Mouse (Mus musculus) heart, embryonic 15.5 days (tissue): ENCODE data around the gene Ccnl1. TPM values are rescaled to one million over a fixed set of nuclear protein-coding genes. Genes with fewer than 3 reads are reported as not detected.

Experiments used
- ATAC-seq: fragments of 200-750 bp; cut with Nextera tagmentation; replicated peaks from 2 replicates; pipeline ENCODE4 v1.8.0; 2017; ENCODE audit warnings: low read depth, moderate TSS enrichment; ENCODE audit not compliant: insufficient number of reproducible peaks, insufficient read depth, low FRiP score
- H3K27ac ChIP-seq: fragments of 300-500 bp; sonication (generic); 2 replicates; pipeline ENCODE4 v1.5.1; 2015; ENCODE audit warnings: mild to moderate bottlenecking, inconsistent platforms
- H3K27me3 ChIP-seq: fragments of 300-500 bp; sonication (generic); 2 replicates; pipeline ENCODE4 v1.6.1; 2015; ENCODE audit warnings: inconsistent platforms
- H3K36me3 ChIP-seq: fragments of 300-500 bp; sonication (generic); 2 replicates; pipeline ENCODE4 v1.6.1; 2015; ENCODE audit warnings: mild to moderate bottlenecking, inconsistent platforms
- H3K4me1 ChIP-seq: fragments of 300-500 bp; sonication (generic); replicated peaks from 2 replicates; pipeline ENCODE4 v1.6.1; 2015; ENCODE audit warnings: inconsistent platforms
- H3K4me2 ChIP-seq: fragments of 300-500 bp; sonication (generic); 2 replicates; pipeline ENCODE4 v1.6.1; 2015; ENCODE audit warnings: inconsistent platforms, mild to moderate bottlenecking, moderate library complexity
- H3K4me3 ChIP-seq: fragments of 300-500 bp; sonication (generic); 2 replicates; pipeline ENCODE4 v1.5.1; 2015; ENCODE audit warnings: mild to moderate bottlenecking, inconsistent platforms
- H3K9ac ChIP-seq: fragments of 300-500 bp; sonication (generic); 2 replicates; pipeline ENCODE4 v1.6.1; 2015; ENCODE audit warnings: mild to moderate bottlenecking, inconsistent platforms
- H3K9me3 ChIP-seq: fragments of 300-500 bp; sonication (generic); replicated peaks from 2 replicates; pipeline ENCODE4 v1.6.1; 2016; ENCODE audit warnings: inconsistent platforms
- WGBS: fragments of 180-500 bp; shearing (Covaris S2); methylation state at CpG from one replicate; pipeline ENCODE4 v1.1.7; 2015; ENCODE audit warnings: mixed read lengths; 5-methylcytosine and 5-hydroxymethylcytosine counted together
- polyA plus RNA-seq: library from polyadenylated mRNA; unstranded; fragments of >200 nt; fragmentation: Nextera tagmentation; extraction: Ambion mirVana; gene quantifications from 2 replicates; pipeline ENCODE4 v1.2.1, GENCODE M21; 2015

Ccnl1 gene
- polyA plus RNA-seq, 1 experiment from 2014 or later, result 60.5 TPM

DNA sequence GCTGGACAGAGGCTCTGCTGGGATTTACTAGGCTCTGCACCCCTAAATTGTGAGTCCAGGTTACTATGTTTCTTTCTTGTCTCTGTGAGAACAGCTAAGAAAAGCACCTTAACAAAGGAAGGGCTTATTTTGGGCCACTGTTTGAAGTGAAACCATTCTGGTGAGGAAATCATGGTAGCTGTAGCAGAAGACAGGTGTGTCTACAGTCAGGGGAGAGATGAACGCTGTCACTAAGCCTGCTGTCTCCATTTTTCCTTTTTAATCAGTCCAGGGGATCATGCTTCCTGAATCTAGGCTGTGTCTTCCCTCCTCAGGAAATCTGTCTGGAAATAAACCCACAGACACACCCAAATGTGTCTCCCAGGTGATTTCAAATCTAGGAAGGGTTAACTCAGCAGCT is 36.4 kb downstream of the Ccnl1 start:
- H3K9me3 ChIP-seq, result no peaks in the 10 kb centered on the region
- H3K4me3 ChIP-seq, result no peak overlapping the region
- ATAC-seq, result no peak
- no peaks in the 10 kb centered on the region for H3K36me3 ChIP-seq
- no peaks in the 10 kb centered on the region for H3K27me3 ChIP-seq
- no peak overlapping the region for H3K9ac ChIP-seq
- no peak overlapping the region for H3K27ac ChIP-seq
- 89% methylated on average over 1 of the region's 1 CpGs for WGBS
- H3K4me1 ChIP-seq, result peaks cover 7% of the 10 kb centered on the region; the same call in 1 of the 2 replicates
- no peak overlapping the region for H3K4me2 ChIP-seq

DNA sequence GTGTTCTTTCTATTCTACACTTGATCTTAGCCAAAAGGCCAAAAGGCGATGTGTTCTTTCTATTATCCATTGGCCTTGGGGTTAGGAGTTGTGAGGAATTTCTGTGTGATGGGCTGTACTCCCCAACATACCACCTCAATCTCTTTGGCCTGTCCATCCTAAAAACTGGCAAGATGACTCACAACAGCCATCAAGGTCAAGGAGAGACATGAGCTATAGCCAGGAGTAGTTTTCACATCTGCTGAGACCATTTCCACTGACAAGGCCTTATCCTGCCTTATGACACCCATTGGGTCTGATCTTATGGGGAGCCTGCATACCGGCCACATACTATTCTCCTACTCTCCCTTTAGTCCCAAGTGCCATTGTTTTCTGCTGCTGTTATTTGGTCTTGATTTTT is 39.0 kb downstream of the Ccnl1 start:
- 96% methylated on average over 2 of the region's 2 CpGs for WGBS

DNA sequence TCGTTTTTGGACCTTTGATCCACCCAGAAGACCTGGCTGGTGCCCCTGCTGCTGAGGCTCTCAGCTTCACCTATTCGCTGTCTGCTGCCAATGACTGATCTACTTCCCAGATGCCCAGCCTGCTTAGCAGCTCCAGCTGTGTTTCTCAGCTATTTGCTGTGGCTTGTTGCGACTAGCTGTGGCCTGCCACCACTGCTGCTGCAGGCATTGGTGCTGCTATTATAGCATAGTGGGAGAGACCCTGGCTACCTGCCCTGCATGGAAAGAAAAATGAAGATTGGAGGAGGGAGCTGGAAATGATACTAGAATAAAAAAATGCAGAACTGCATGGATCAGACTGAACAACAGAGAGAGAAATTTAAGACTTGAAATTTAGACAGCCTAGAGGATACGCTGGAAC is 45.1 kb downstream of the Ccnl1 start:
- Histone ChIP-seq H3K4me2 (no peak overlapping the region), H3K9me3 (no peaks in the 10 kb centered on the region), H3K9ac (no peak overlapping the region), H3K4me3 (no peak overlapping the region), H3K27me3 (no peaks in the 10 kb centered on the region), H3K27ac (no peak overlapping the region), H3K36me3 (no peaks in the 10 kb centered on the region), H3K4me1 (peaks cover 7% of the 10 kb centered on the region; the same call in 1 of the 2 replicates)
- no peak for ATAC-seq
- WGBS, result 65% methylated on average over 4 of the region's 4 CpGs

More for the DNA sequence above, 39.0 kb downstream of the Ccnl1 start:
- Histone ChIP-seq H3K36me3 (no peaks in the 10 kb centered on the region), H3K4me2 (no peak overlapping the region), H3K4me1 (peaks cover 7% of the 10 kb centered on the region; the same call in 1 of the 2 replicates), H3K4me3 (no peak overlapping the region), H3K9ac (no peak overlapping the region), H3K27ac (no peak overlapping the region), H3K27me3 (no peaks in the 10 kb centered on the region), H3K9me3 (no peaks in the 10 kb centered on the region)
- no peak for ATAC-seq

DNA sequence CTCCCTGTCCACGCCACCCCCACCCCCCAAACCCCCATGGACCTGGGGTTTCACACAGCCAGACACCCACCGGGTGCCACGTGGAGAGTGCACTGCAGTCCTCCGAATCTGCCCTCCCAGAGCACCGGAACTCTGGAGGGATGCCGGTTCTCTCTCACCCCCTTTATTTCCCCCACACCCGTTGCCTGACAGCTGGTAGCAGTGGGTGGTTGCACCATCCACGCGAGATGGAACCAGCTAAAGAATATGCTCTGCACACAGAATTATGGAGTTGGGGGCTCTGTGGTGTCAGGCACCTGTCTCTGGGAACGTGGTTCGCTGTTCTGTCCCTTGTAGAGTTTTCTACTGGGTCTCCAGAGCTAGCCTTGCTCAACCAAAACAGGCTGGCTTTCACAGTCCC is 45.8 kb downstream of the Ccnl1 start:
- H3K9me3 ChIP-seq, result no peaks in the 10 kb centered on the region
- no peak overlapping the region for H3K4me2 ChIP-seq
- no peaks in the 10 kb centered on the region for H3K27me3 ChIP-seq
- no peak overlapping the region for H3K4me3 ChIP-seq
- no peak overlapping the region for H3K27ac ChIP-seq
- peaks cover 5% of the 10 kb centered on the region; the same call in 1 of the 2 replicates for H3K4me1 ChIP-seq
- H3K36me3 ChIP-seq, result no peaks in the 10 kb centered on the region
- 74% methylated on average over 11 of the region's 11 CpGs for WGBS
- no peak overlapping the region for H3K9ac ChIP-seq
- ATAC-seq, result no peak

DNA sequence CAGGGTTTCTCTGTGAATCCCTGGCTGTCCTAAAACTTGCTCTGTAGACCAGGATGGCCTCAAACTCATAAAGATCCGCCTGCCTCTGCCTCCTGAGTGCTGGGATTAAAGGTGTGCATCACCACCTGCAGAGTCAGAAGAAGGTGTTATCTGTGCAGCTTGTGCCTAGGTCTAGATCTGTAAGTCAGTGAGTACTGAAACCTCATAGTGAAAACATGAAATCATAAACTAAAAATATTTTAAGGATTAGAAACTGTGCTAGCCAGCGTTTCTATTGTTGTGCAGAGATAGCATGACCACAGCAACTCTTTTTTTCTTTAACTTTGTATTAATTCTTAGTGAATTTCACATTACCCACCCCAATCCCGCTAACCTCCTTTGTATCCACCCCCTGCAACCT is 46.8 kb downstream of the Ccnl1 start:
- Histone ChIP-seq H3K27me3 (no peaks in the 10 kb centered on the region), H3K4me3 (no peak overlapping the region), H3K27ac (no peak overlapping the region), H3K4me1 (no peaks in the 10 kb centered on the region), H3K4me2 (no peak overlapping the region), H3K9ac (no peak overlapping the region), H3K36me3 (no peaks in the 10 kb centered on the region), H3K9me3 (no peaks in the 10 kb centered on the region)
- 75% methylated on average over 3 of the region's 3 CpGs for WGBS
- ATAC-seq, result no peak

GRCm38 (mm10) chr3:65909454-65909853 is 48.6 kb downstream of the Ccnl1 start:
- Histone ChIP-seq H3K4me2 (no peak overlapping the region), H3K9ac (no peak overlapping the region), H3K4me3 (no peak overlapping the region), H3K9me3 (no peaks in the 10 kb centered on the region), H3K27ac (no peak overlapping the region), H3K4me1 (peaks cover 13% of the 10 kb centered on the region), H3K36me3 (no peaks in the 10 kb centered on the region), H3K27me3 (no peaks in the 10 kb centered on the region)
- WGBS, result 86% methylated on average over 2 of the region's 2 CpGs
- ATAC-seq, result no peak

DNA sequence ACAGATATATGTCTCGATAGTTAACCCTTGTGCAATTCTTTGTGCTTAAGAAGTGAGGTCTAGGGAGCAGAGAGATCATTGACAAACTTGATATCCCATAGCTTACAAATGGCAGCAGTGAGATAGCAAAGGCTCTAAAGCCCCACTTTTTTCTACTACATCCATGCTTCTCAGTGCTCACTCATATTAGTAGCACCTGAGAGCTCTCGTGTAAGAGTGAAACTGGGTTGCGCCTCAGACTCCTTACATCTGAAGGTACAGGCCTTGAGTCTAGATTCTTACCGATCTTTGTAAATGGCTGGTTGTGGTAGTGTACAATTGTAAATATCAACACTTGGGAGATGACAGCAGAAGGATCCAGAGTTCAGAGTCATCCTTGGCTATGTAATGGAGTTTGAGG is 50.5 kb downstream of the Ccnl1 start:
- H3K4me2 ChIP-seq, result no peak overlapping the region
- H3K9me3 ChIP-seq, result no peaks in the 10 kb centered on the region
- WGBS, result 94% methylated on average over 4 of the region's 4 CpGs

GRCm38 (mm10) chr3:65905281-65906169 is 52.5 kb downstream of the Ccnl1 start:
- H3K9me3 ChIP-seq, result no peaks in the 10 kb centered on the region
- H3K4me3 ChIP-seq, result no peak overlapping the region
- ATAC-seq, result peak; percentile 28; the same call in 1 of the 2 replicates
- no peaks in the 10 kb centered on the region for H3K36me3 ChIP-seq
- no peaks in the 10 kb centered on the region for H3K27me3 ChIP-seq
- WGBS, result 18% methylated on average over 7 of the region's 7 CpGs
- H3K4me2 ChIP-seq, result no peak overlapping the region
- no peak overlapping the region for H3K9ac ChIP-seq
- peak overlapping the region; percentile 79 for H3K27ac ChIP-seq
- peaks cover 20% of the 10 kb centered on the region for H3K4me1 ChIP-seq

More for the DNA sequence above, 50.5 kb downstream of the Ccnl1 start:
- Histone ChIP-seq H3K27ac (no peak overlapping the region), H3K9ac (no peak overlapping the region), H3K27me3 (no peaks in the 10 kb centered on the region), H3K4me3 (no peak overlapping the region), H3K4me1 (peaks cover 20% of the 10 kb centered on the region), H3K36me3 (no peaks in the 10 kb centered on the region)
- no peak for ATAC-seq

DNA sequence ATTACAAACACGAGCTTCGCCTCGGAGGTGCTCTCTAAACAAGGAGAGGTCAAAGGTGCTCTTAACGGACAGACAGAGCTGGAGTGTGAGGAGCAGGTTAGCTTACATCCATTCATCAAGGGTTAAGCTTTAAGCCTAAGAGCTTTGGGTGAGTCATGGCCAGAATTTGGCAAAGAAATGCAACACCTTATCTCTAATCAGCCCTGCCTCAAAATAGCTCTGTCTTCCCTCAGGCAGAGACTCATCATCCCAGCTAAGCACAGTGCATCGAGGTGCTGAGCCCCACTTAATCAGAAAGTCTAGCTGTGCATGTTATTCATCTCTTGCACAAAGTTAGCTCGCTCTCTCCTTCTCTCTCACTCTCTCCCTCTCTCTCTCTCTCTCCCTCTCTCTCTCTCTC is 53.3 kb downstream of the Ccnl1 start:
- Histone ChIP-seq H3K27me3 (no peaks in the 10 kb centered on the region), H3K4me3 (no peak overlapping the region), H3K27ac (peak overlapping the region; percentile 75), H3K9me3 (no peaks in the 10 kb centered on the region), H3K4me1 (peaks cover 20% of the 10 kb centered on the region), H3K36me3 (no peaks in the 10 kb centered on the region), H3K4me2 (peak overlapping the region; percentile 15; the same call in 1 of the 2 replicates), H3K9ac (no peak overlapping the region)
- WGBS, result 14% methylated on average over 6 of the region's 6 CpGs
- peak; percentile 84 for ATAC-seq

DNA sequence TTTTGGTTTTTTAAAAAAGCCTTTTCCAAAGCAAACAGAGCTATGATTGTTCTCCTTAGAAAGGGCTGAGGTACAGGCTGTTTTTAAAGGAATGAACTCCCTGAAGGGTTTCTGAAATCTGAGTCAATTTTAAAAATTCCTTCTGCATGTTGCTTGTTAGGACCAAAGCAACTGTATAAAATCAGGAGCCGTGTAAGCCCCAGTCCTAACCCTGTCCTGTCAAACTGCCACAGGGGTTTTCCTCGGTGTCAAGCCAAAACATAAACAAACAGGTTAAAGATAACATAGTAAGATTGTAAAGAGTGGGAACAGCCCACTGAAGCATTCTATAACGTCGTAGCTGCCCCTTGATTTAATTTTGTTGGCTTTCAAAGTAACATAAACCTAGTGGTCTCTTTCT is 53.9 kb downstream of the Ccnl1 start:
- H3K27ac ChIP-seq, result peak overlapping the region; percentile 75
- no peaks in the 10 kb centered on the region for H3K9me3 ChIP-seq
- H3K4me3 ChIP-seq, result no peak overlapping the region
- no peak overlapping the region for H3K9ac ChIP-seq
- H3K4me1 ChIP-seq, result peaks cover 20% of the 10 kb centered on the region
- H3K4me2 ChIP-seq, result no peak overlapping the region
- no peaks in the 10 kb centered on the region for H3K27me3 ChIP-seq
- 13% methylated on average over 4 of the region's 4 CpGs for WGBS
- no peak for ATAC-seq
- H3K36me3 ChIP-seq, result no peaks in the 10 kb centered on the region

- peaks cover 32% of the 10 kb centered on the region for H3K4me1 ChIP-seq
- no peak overlapping the region for H3K4me3 ChIP-seq
- ATAC-seq, result no peak; the same call in 1 of the 2 replicates
- no peak overlapping the region for H3K27ac ChIP-seq
- no peaks in the 10 kb centered on the region for H3K27me3 ChIP-seq
- H3K4me2 ChIP-seq, result no peak overlapping the region
- no peaks in the 10 kb centered on the region for H3K9me3 ChIP-seq
- WGBS, result 62% methylated on average over 8 of the region's 8 CpGs
- no peak overlapping the region for H3K9ac ChIP-seq
- H3K36me3 ChIP-seq, result no peaks in the 10 kb centered on the region
Observed at GRCm38 (mm10) chr3:65898598-65899278, 59.3 kb downstream of the Ccnl1 start.
